ENCODE assay signal across 8 mouse cellular contexts in genomic region chr7:70624727-70625642, GRCm38 (mm10).
A peak's percentile ranks its signal among the peaks of the same experiment; 100 is the strongest.
DNase-seq lines count a peak whose midpoint lies in the region; ATAC-seq and TF ChIP-seq lines count a peak whose summit lies in the region.

No protein-coding gene starts in this region.

- no peak overlapping the region for H3K9ac ChIP-seq in forebrain, postnatal 0 days
- peak overlapping the region; percentile 13; the same call in 1 of the 2 replicates for H3K9ac ChIP-seq in hindbrain, embryonic 12.5 days
- no peak overlapping the region for H3K9ac ChIP-seq in limb, embryonic 14.5 days (ENCODE audit: low read depth, low read length, severe bottlenecking)
- H3K9ac ChIP-seq in midbrain, embryonic 14.5 days (replicated peaks; ENCODE audit: low read length) = peak overlapping the region; percentile 9; the same call in 1 of the 2 replicates

- H3K4me3 ChIP-seq in forebrain, postnatal 0 days (ENCODE audit: low read depth, low read length) = peak overlapping the region; percentile 28
- H3K4me3 ChIP-seq in hindbrain, embryonic 12.5 days = peak overlapping the region; percentile 24
- peak overlapping the region; percentile 19 for H3K4me3 ChIP-seq in limb, embryonic 14.5 days (replicated peaks; ENCODE audit: low read length)
- H3K4me3 ChIP-seq in midbrain, embryonic 14.5 days (replicated peaks; ENCODE audit: low read depth, low read length) = peak overlapping the region; percentile 20

- no peaks in the 10 kb centered on the region for H3K36me3 ChIP-seq in forebrain, postnatal 0 days (ENCODE audit: insufficient read depth)
- H3K36me3 ChIP-seq in hindbrain, embryonic 12.5 days = no peaks in the 10 kb centered on the region
- H3K36me3 ChIP-seq in limb, embryonic 14.5 days (ENCODE audit: control insufficient read depth, insufficient read depth, low read length) = no peaks in the 10 kb centered on the region
- no peaks in the 10 kb centered on the region for H3K36me3 ChIP-seq in midbrain, embryonic 14.5 days (ENCODE audit: control insufficient read depth, insufficient read depth, low read length)

- H3K27ac ChIP-seq in forebrain, postnatal 0 days (ENCODE audit: low read depth, low read length) = no peak overlapping the region
- no peak overlapping the region for H3K27ac ChIP-seq in hindbrain, embryonic 12.5 days
- H3K27ac ChIP-seq in limb, embryonic 14.5 days (replicated peaks; ENCODE audit: low read depth, low read length) = 0 out of 2 replicates have a peak overlapping the region, but pooled peaks have one; percentile 46
- H3K27ac ChIP-seq in midbrain, embryonic 14.5 days (replicated peaks; ENCODE audit: low read depth, low read length) = no peak overlapping the region

- TF ChIP-seq POLR2A in limb, embryonic 14.5 days (IDR thresholded peaks at IDR 0.05; ENCODE audit: borderline replicate concordance, extremely low read depth, insufficient read depth, insufficient read length) = no peak

- ATAC-seq in forebrain, postnatal 0 days = peak; percentile 69
- ATAC-seq in hindbrain, embryonic 12.5 days (ENCODE audit: low FRiP score) = peak; percentile 71
- peak; percentile 55 for ATAC-seq in limb, embryonic 14.5 days (ENCODE audit: low FRiP score, low read depth)
- ATAC-seq in midbrain, embryonic 14.5 days (ENCODE audit: low FRiP score, low TSS enrichment) = peak; percentile 85
- ATAC-seq in monocyte, adult 5-6 weeks (replicated peaks; ENCODE audit: insufficient number of reproducible peaks, low FRiP score, low TSS enrichment, poor library complexity, severe bottlenecking) = no peak

- WGBS in forebrain, postnatal 0 days = 3% methylated on average over 30 of the region's 30 CpGs
- WGBS in hindbrain, embryonic 12.5 days = 2% methylated on average over 30 of the region's 30 CpGs
- WGBS in limb, embryonic 14.5 days = 2% methylated on average over 30 of the region's 30 CpGs
- WGBS in midbrain, embryonic 14.5 days = under 1% methylated on average over 30 of the region's 30 CpGs

- no peaks in the 10 kb centered on the region for H3K9me3 ChIP-seq in forebrain, postnatal 0 days (ENCODE audit: low read length)
- H3K9me3 ChIP-seq in hindbrain, embryonic 12.5 days (replicated peaks) = no peaks in the 10 kb centered on the region
- H3K9me3 ChIP-seq in limb, embryonic 14.5 days (ENCODE audit: control insufficient read depth, low read length) = no peaks in the 10 kb centered on the region
- H3K9me3 ChIP-seq in midbrain, embryonic 14.5 days (ENCODE audit: control insufficient read depth, low read length) = no peaks in the 10 kb centered on the region

- H3K4me2 ChIP-seq in forebrain, postnatal 0 days (ENCODE audit: low read depth) = peak overlapping the region; percentile 60
- peak overlapping the region; percentile 61 for H3K4me2 ChIP-seq in hindbrain, embryonic 12.5 days (replicated peaks)
- H3K4me2 ChIP-seq in limb, embryonic 14.5 days (replicated peaks; ENCODE audit: low read depth, low read length, severe bottlenecking) = peak overlapping the region; percentile 62
- H3K4me2 ChIP-seq in midbrain, embryonic 14.5 days (ENCODE audit: low read length) = peak overlapping the region; percentile 58

- peak; percentile 6 for DNase-seq in thymus, postnatal 4 days
- no peak for DNase-seq in thymus, postnatal 25 days
- DNase-seq in forebrain, postnatal 0 days = peak; percentile 71
- DNase-seq in limb, embryonic 14.5 days (ENCODE audit: low spot score) = peak; percentile 61
- peak; percentile 83 for DNase-seq in midbrain, embryonic 14.5 days
- peak; percentile 50 for DNase-seq in urinary bladder, adult 2 months (ENCODE audit: low spot score)

- peaks cover 5% of the 10 kb centered on the region; the same call in 1 of the 2 replicates for H3K27me3 ChIP-seq in forebrain, postnatal 0 days (ENCODE audit: insufficient read depth, low read length)
- H3K27me3 ChIP-seq in hindbrain, embryonic 12.5 days = peaks cover 8% of the 10 kb centered on the region; the same call in 1 of the 2 replicates
- H3K27me3 ChIP-seq in limb, embryonic 14.5 days (ENCODE audit: control insufficient read depth, insufficient read depth, low read length) = no peaks in the 10 kb centered on the region; the same call in 1 of the 2 replicates
- peaks cover 5% of the 10 kb centered on the region; the same call in 1 of the 2 replicates for H3K27me3 ChIP-seq in midbrain, embryonic 14.5 days (ENCODE audit: control insufficient read depth, insufficient read depth, low read length)

- TF ChIP-seq CTCF in forebrain, postnatal 0 days (IDR thresholded peaks at IDR 0.05; ENCODE audit: low read depth) = no peak

- H3K4me1 ChIP-seq in forebrain, postnatal 0 days (ENCODE audit: insufficient read depth) = no peaks in the 10 kb centered on the region; the same call in 1 of the 2 replicates
- H3K4me1 ChIP-seq in hindbrain, embryonic 12.5 days = peaks cover 21% of the 10 kb centered on the region
- H3K4me1 ChIP-seq in limb, embryonic 14.5 days (ENCODE audit: control insufficient read depth, insufficient read depth, low read length) = peaks cover 26% of the 10 kb centered on the region
- H3K4me1 ChIP-seq in midbrain, embryonic 14.5 days (ENCODE audit: control insufficient read depth, insufficient read depth, low read length) = peaks cover 17% of the 10 kb centered on the region

Comparison
In these comparisons a context has a peak if more than half of its experiments do, and no peak if none do; other contexts are left out.
1. H3K9ac ChIP-seq: peak in hindbrain, embryonic 12.5 days (single experiment) and midbrain, embryonic 14.5 days (single experiment); none in forebrain, postnatal 0 days (single experiment) and limb, embryonic 14.5 days (single experiment).
2. Peak in every context shown above with its lines, with median percentiles within 50 percentile points of each other: H3K4me2 ChIP-seq and H3K4me3 ChIP-seq.